Mouse (Mus musculus) liver, embryonic 13.5 days (tissue): ENCODE results near the gene Phf23. TPM values are rescaled to one million over a fixed set of nuclear protein-coding genes. Genes with fewer than 3 reads are reported as not detected.

Source experiments
- ATAC-seq: fragments of 200-750 bp; cut with Nextera tagmentation; 2 replicates; pipeline ENCODE4 v1.8.0; 2017; ENCODE audit warnings: low read depth, mild to moderate bottlenecking, moderate number of reproducible peaks, moderate library complexity
- DNase-seq: peaks from one replicate; pipeline ENCODE4 v3.0.0; 2022
- H3K27ac ChIP-seq: fragments of 300-500 bp; sonication (generic); 2 replicates; pipeline ENCODE4 v1.5.1; 2015; ENCODE audit warnings: moderate library complexity, mild to moderate bottlenecking, inconsistent platforms
- H3K27me3 ChIP-seq: fragments of 300-500 bp; sonication (generic); 2 replicates; pipeline ENCODE4 v1.6.1; 2015; ENCODE audit warnings: mild to moderate bottlenecking, inconsistent platforms
- H3K36me3 ChIP-seq: fragments of 300-500 bp; sonication (generic); 2 replicates; pipeline ENCODE4 v1.6.1; 2015; ENCODE audit warnings: mild to moderate bottlenecking, inconsistent platforms
- H3K4me1 ChIP-seq: fragments of 300-500 bp; sonication (generic); replicated peaks from 2 replicates; pipeline ENCODE4 v1.6.1; 2015; ENCODE audit warnings: inconsistent platforms
- H3K4me2 ChIP-seq: fragments of 300-500 bp; sonication (generic); 2 replicates; pipeline ENCODE4 v1.6.1; 2015; ENCODE audit warnings: inconsistent platforms, mild to moderate bottlenecking, moderate library complexity
- H3K4me3 ChIP-seq: fragments of 300-500 bp; sonication (generic); replicated peaks from 2 replicates; pipeline ENCODE4 v1.5.1; 2015; ENCODE audit warnings: mild to moderate bottlenecking, inconsistent platforms
- H3K9ac ChIP-seq: fragments of 300-500 bp; sonication (generic); 2 replicates; pipeline ENCODE4 v1.6.1; 2015; ENCODE audit warnings: mild to moderate bottlenecking, inconsistent platforms
- H3K9me3 ChIP-seq: fragments of 300-500 bp; sonication (generic); replicated peaks from 2 replicates; pipeline ENCODE4 v1.6.1; 2016; ENCODE audit warnings: inconsistent platforms
- WGBS: fragments of 180-500 bp; shearing (Covaris S2); methylation state at CpG from one replicate; pipeline ENCODE4 v1.1.7; 2015; ENCODE audit not compliant: insufficient replicate concordance; 5-methylcytosine and 5-hydroxymethylcytosine counted together
- polyA plus RNA-seq: library from polyadenylated mRNA; unstranded; fragments of >200 nt; fragmentation: Nextera tagmentation; extraction: Ambion mirVana; gene quantifications from 2 replicates; pipeline ENCODE4 v1.2.1, GENCODE M21; 2015

Gene Phf23
- polyA plus RNA-seq, 1 experiment from 2014 or later: 29.8 TPM

- DNase-seq (no peak), ATAC-seq (no peak)
- 27% methylated on average over 12 of the region's 12 CpGs for WGBS
- no peak overlapping the region for H3K27ac ChIP-seq
- no peaks in the 10 kb centered on the region for H3K9me3 ChIP-seq
- peaks cover 4% of the 10 kb centered on the region; the same call in 1 of the 2 replicates for H3K36me3 ChIP-seq
- peaks cover 43% of the 10 kb centered on the region for H3K27me3 ChIP-seq
- H3K4me3 ChIP-seq: no peak overlapping the region; the same call in 1 of the 2 replicates
- H3K9ac ChIP-seq: no peak overlapping the region
- H3K4me2 ChIP-seq: peak overlapping the region; percentile 45
- H3K4me1 ChIP-seq: peaks cover 46% of the 10 kb centered on the region
Measured at GRCm38 (mm10) chr11:70028401-70029129, 33.0 kb downstream of the Phf23 start.

GRCm38 (mm10) chr11:70029130-70029801 lies 33.7 kb downstream of the Phf23 start:
- Histone ChIP-seq H3K4me3 (peak overlapping the region; percentile 20; the same call in 1 of the 2 replicates), H3K36me3 (peaks cover 4% of the 10 kb centered on the region; the same call in 1 of the 2 replicates), H3K27me3 (peaks cover 36% of the 10 kb centered on the region), H3K9me3 (no peaks in the 10 kb centered on the region), H3K4me1 (peaks cover 39% of the 10 kb centered on the region), H3K9ac (no peak overlapping the region), H3K4me2 (peak overlapping the region; percentile 45), H3K27ac (no peak overlapping the region)
- DNase-seq (peak; percentile 28), ATAC-seq (peak; percentile 40)
- 5% methylated on average over 20 of the region's 20 CpGs for WGBS

- no peak overlapping the region for H3K4me3 ChIP-seq
- ATAC-seq: no peak
- no peak overlapping the region for H3K27ac ChIP-seq
- H3K9ac ChIP-seq: no peak overlapping the region
- 59% methylated on average over 11 of the region's 11 CpGs for WGBS
- no peaks in the 10 kb centered on the region for H3K9me3 ChIP-seq
- peaks cover 4% of the 10 kb centered on the region; the same call in 1 of the 2 replicates for H3K36me3 ChIP-seq
- peaks cover 39% of the 10 kb centered on the region for H3K4me1 ChIP-seq
- no peak for DNase-seq
- peaks cover 29% of the 10 kb centered on the region for H3K27me3 ChIP-seq
- H3K4me2 ChIP-seq: peak overlapping the region; percentile 45
Measured at GRCm38 (mm10) chr11:70029829-70030550, 34.4 kb downstream of the Phf23 start.

GRCm38 (mm10) chr11:70030651-70031320 lies 35.2 kb downstream of the Phf23 start:
- Histone ChIP-seq H3K27me3 (peaks cover 21% of the 10 kb centered on the region), H3K27ac (no peak overlapping the region), H3K4me2 (no peak overlapping the region), H3K9ac (no peak overlapping the region), H3K4me1 (peaks cover 39% of the 10 kb centered on the region), H3K36me3 (peaks cover 4% of the 10 kb centered on the region; the same call in 1 of the 2 replicates), H3K4me3 (no peak overlapping the region), H3K9me3 (no peaks in the 10 kb centered on the region)
- DNase-seq (no peak), ATAC-seq (no peak)
- WGBS: 84% methylated on average over 28 of the region's 28 CpGs

GRCm38 (mm10) chr11:70031321-70031670 lies 35.7 kb downstream of the Phf23 start:
- no peak overlapping the region for H3K27ac ChIP-seq
- no peak for DNase-seq
- H3K9me3 ChIP-seq: no peaks in the 10 kb centered on the region
- no peak overlapping the region for H3K4me3 ChIP-seq
- 90% methylated on average over 11 of the region's 11 CpGs for WGBS
- no peak overlapping the region for H3K4me2 ChIP-seq
- H3K36me3 ChIP-seq: peaks cover 4% of the 10 kb centered on the region; the same call in 1 of the 2 replicates
- no peak overlapping the region for H3K9ac ChIP-seq
- H3K27me3 ChIP-seq: peaks cover 16% of the 10 kb centered on the region
- no peak for ATAC-seq
- H3K4me1 ChIP-seq: peaks cover 34% of the 10 kb centered on the region

GRCm38 (mm10) chr11:70038174-70038573 lies 42.6 kb downstream of the Phf23 start:
- H3K4me2 ChIP-seq: no peak overlapping the region
- H3K4me3 ChIP-seq: no peak overlapping the region
- 42% methylated on average over 7 of the region's 7 CpGs for WGBS
- no peaks in the 10 kb centered on the region for H3K9me3 ChIP-seq
- DNase-seq (no peak), ATAC-seq (no peak)
- no peak overlapping the region for H3K9ac ChIP-seq
- no peaks in the 10 kb centered on the region for H3K27me3 ChIP-seq
- 0 out of 2 replicates have a peak, but pooled peaks cover 2% of the 10 kb centered on the region for H3K36me3 ChIP-seq
- H3K27ac ChIP-seq: no peak overlapping the region
- H3K4me1 ChIP-seq: peaks cover 5% of the 10 kb centered on the region; the same call in 1 of the 2 replicates

GRCm38 (mm10) chr11:70039631-70040030 lies 44.1 kb downstream of the Phf23 start:
- WGBS: 78% methylated on average over 10 of the region's 10 CpGs
- H3K27me3 ChIP-seq: no peaks in the 10 kb centered on the region
- H3K9ac ChIP-seq: no peak overlapping the region
- no peak overlapping the region for H3K27ac ChIP-seq
- H3K9me3 ChIP-seq: no peaks in the 10 kb centered on the region
- peaks cover 5% of the 10 kb centered on the region; the same call in 1 of the 2 replicates for H3K4me1 ChIP-seq
- H3K36me3 ChIP-seq: 0 out of 2 replicates have a peak, but pooled peaks cover 6% of the 10 kb centered on the region
- no peak overlapping the region for H3K4me3 ChIP-seq
- H3K4me2 ChIP-seq: no peak overlapping the region
- no peak for DNase-seq
- ATAC-seq: no peak

GRCm38 (mm10) chr11:70040184-70040583 lies 44.6 kb downstream of the Phf23 start:
- DNase-seq (no peak), ATAC-seq (no peak)
- H3K4me3 ChIP-seq: no peak overlapping the region
- H3K4me1 ChIP-seq: peaks cover 5% of the 10 kb centered on the region; the same call in 1 of the 2 replicates
- H3K27me3 ChIP-seq: no peaks in the 10 kb centered on the region
- no peak overlapping the region for H3K27ac ChIP-seq
- WGBS: 65% methylated on average over 7 of the region's 7 CpGs
- H3K36me3 ChIP-seq: 0 out of 2 replicates have a peak, but pooled peaks cover 6% of the 10 kb centered on the region
- H3K9ac ChIP-seq: no peak overlapping the region
- H3K9me3 ChIP-seq: no peaks in the 10 kb centered on the region
- H3K4me2 ChIP-seq: no peak overlapping the region

- WGBS: 83% methylated on average over 23 of the region's 23 CpGs
- ATAC-seq (no peak), DNase-seq (no peak)
- no peaks in the 10 kb centered on the region for H3K27me3 ChIP-seq
- no peak overlapping the region for H3K4me3 ChIP-seq
- peaks cover 5% of the 10 kb centered on the region; the same call in 1 of the 2 replicates for H3K4me1 ChIP-seq
- H3K27ac ChIP-seq: no peak overlapping the region
- no peak overlapping the region for H3K9ac ChIP-seq
- no peaks in the 10 kb centered on the region for H3K9me3 ChIP-seq
- H3K36me3 ChIP-seq: 0 out of 2 replicates have a peak, but pooled peaks cover 6% of the 10 kb centered on the region
- H3K4me2 ChIP-seq: no peak overlapping the region
Measured at GRCm38 (mm10) chr11:70042309-70043085, 46.9 kb downstream of the Phf23 start.

- Histone ChIP-seq H3K36me3 (0 out of 2 replicates have a peak, but pooled peaks cover 6% of the 10 kb centered on the region), H3K27me3 (no peaks in the 10 kb centered on the region), H3K4me2 (no peak overlapping the region), H3K9ac (no peak overlapping the region), H3K4me1 (peaks cover 5% of the 10 kb centered on the region; the same call in 1 of the 2 replicates), H3K27ac (no peak overlapping the region), H3K4me3 (no peak overlapping the region), H3K9me3 (no peaks in the 10 kb centered on the region)
- ATAC-seq (no peak), DNase-seq (no peak)
- WGBS: 84% methylated on average over 7 of the region's 7 CpGs
Measured at GRCm38 (mm10) chr11:70043665-70044064, 48.1 kb downstream of the Phf23 start.
